Comparison of ENCODE assay signal across 8 mouse cellular contexts in the genomic region with DNA sequence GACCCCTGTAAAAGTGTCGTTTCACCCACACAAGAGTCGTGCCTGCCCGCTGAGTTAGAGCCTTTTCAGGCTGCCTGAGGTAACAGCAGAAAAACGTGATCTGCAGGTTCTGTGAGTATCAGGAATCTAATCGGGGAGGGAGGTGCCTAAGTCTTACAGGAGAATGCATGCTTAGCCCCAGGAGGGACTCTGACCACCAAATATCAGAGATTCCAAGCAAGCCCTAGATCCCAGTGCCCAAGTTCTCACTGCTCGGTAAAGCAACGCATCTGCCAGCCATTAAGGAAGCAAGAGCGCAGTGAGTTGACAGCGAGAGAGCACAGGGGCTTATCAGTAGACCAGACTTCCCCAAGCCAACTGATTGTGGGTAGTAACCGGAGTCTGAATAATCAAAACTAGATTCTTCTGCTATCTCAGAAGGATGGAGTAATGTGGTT. TPM values are rescaled to one million over a fixed set of nuclear protein-coding genes. Genes with fewer than 3 reads are reported as not detected.
DNase-seq lines count a peak whose midpoint lies in the region; ATAC-seq lines count a peak whose summit lies in the region.

No protein-coding gene starts in this region.

- no peak for ATAC-seq in forebrain, embryonic 14.5 days
- ATAC-seq in intestine, embryonic 15.5 days, result peak; percentile 55
- 0 out of 2 replicates have a peak, but pooled peaks have one; percentile 0 for ATAC-seq in neural tube, embryonic 14.5 days (ENCODE audit: low read depth)

- no peaks in the 10 kb centered on the region for H3K9me3 ChIP-seq in forebrain, embryonic 14.5 days (replicated peaks; ENCODE audit: control insufficient read depth, low read length)
- no peaks in the 10 kb centered on the region for H3K9me3 ChIP-seq in intestine, embryonic 15.5 days
- no peaks in the 10 kb centered on the region for H3K9me3 ChIP-seq in neural tube, embryonic 14.5 days (ENCODE audit: control insufficient read depth, low read length)

- peak overlapping the region; percentile 51 for H3K9ac ChIP-seq in forebrain, embryonic 14.5 days (ENCODE audit: low read length)
- H3K9ac ChIP-seq in intestine, embryonic 15.5 days, result peak overlapping the region; percentile 38
- no peak overlapping the region for H3K9ac ChIP-seq in neural tube, embryonic 14.5 days (replicated peaks; ENCODE audit: low read depth, low read length)

- peak overlapping the region; percentile 93 for H3K4me3 ChIP-seq in forebrain, embryonic 14.5 days (ENCODE audit: low read depth, low read length)
- H3K4me3 ChIP-seq in intestine, embryonic 15.5 days (replicated peaks), result peak overlapping the region; percentile 96
- H3K4me3 ChIP-seq in neural tube, embryonic 14.5 days (ENCODE audit: low read depth, low read length), result peak overlapping the region; percentile 94; the same call in 1 of the 2 replicates

- peak overlapping the region; percentile 60 for H3K4me2 ChIP-seq in forebrain, embryonic 14.5 days (ENCODE audit: low read length)
- H3K4me2 ChIP-seq in intestine, embryonic 15.5 days (replicated peaks), result peak overlapping the region; percentile 70
- peak overlapping the region; percentile 65 for H3K4me2 ChIP-seq in neural tube, embryonic 14.5 days (ENCODE audit: low read depth, low read length)

- H3K4me1 ChIP-seq in forebrain, embryonic 14.5 days (ENCODE audit: control insufficient read depth, insufficient read depth, low read length), result peaks cover 6% of the 10 kb centered on the region
- peaks cover 6% of the 10 kb centered on the region; the same call in 1 of the 2 replicates for H3K4me1 ChIP-seq in intestine, embryonic 15.5 days (replicated peaks)
- H3K4me1 ChIP-seq in neural tube, embryonic 14.5 days (ENCODE audit: control insufficient read depth, insufficient read depth, low read length), result peaks cover 8% of the 10 kb centered on the region; the same call in 1 of the 2 replicates

- H3K36me3 ChIP-seq in forebrain, embryonic 14.5 days (ENCODE audit: control insufficient read depth, insufficient read depth, low read length), result no peaks in the 10 kb centered on the region
- H3K36me3 ChIP-seq in intestine, embryonic 15.5 days, result no peaks in the 10 kb centered on the region
- no peaks in the 10 kb centered on the region for H3K36me3 ChIP-seq in neural tube, embryonic 14.5 days (ENCODE audit: control insufficient read depth, insufficient read depth, low read length)

- peak; percentile 95 for DNase-seq in 416B (ENCODE audit: low read depth)
- peak; percentile 70 for DNase-seq in Muller cell, postnatal 12 days (ENCODE audit: inconsistent ontology term)
- DNase-seq in forebrain, embryonic 14.5 days (ENCODE audit: low spot score), result no peak
- DNase-seq in lung, adult 18-20 months, result peak; percentile 28 to 58
- no peak for DNase-seq in left cerebral cortex, adult 9 months (ENCODE audit: low spot score in 2 of 2)
- no peak for DNase-seq in right cerebral cortex, adult 18-20 months

- WGBS in forebrain, embryonic 14.5 days, result 17% methylated on average over 10 of the region's 10 CpGs
- WGBS in intestine, embryonic 15.5 days, result 6% methylated on average over 10 of the region's 10 CpGs
- 19% methylated on average over 10 of the region's 10 CpGs for WGBS in neural tube, embryonic 14.5 days

- H3K27ac ChIP-seq in forebrain, embryonic 14.5 days (ENCODE audit: low read depth, low read length), result no peak overlapping the region
- peak overlapping the region; percentile 77 for H3K27ac ChIP-seq in intestine, embryonic 15.5 days
- H3K27ac ChIP-seq in neural tube, embryonic 14.5 days (ENCODE audit: low read depth, low read length), result no peak overlapping the region

- no peaks in the 10 kb centered on the region for H3K27me3 ChIP-seq in forebrain, embryonic 14.5 days (replicated peaks; ENCODE audit: control insufficient read depth, insufficient read depth, low read length)
- no peaks in the 10 kb centered on the region for H3K27me3 ChIP-seq in intestine, embryonic 15.5 days (replicated peaks)
- H3K27me3 ChIP-seq in neural tube, embryonic 14.5 days (ENCODE audit: control insufficient read depth, insufficient read depth, low read length), result no peaks in the 10 kb centered on the region

RNA-seq across cellular contexts. Expression of gene Tbc1d15, which starts 1.1 kb away (rescaled TPM):
- 51.0 and 55.5 TPM in 2 replicates for polyA plus RNA-seq in forebrain, embryonic 14.5 days (2014; fragmentation: Nextera tagmentation; extraction: Ambion mirVana)
- polyA plus RNA-seq in intestine, embryonic 15.5 days (2015; fragmentation: Nextera tagmentation; extraction: Ambion mirVana), result 57.7 and 66.6 TPM in 2 replicates
- 32.3 and 38.0 TPM in 2 replicates for polyA plus RNA-seq in neural tube, embryonic 14.5 days (2014; fragmentation: Nextera tagmentation; extraction: Ambion mirVana)

Comparison
In these comparisons a context has a peak if more than half of its experiments do, and no peak if none do; other contexts are left out.
1. DNase-seq: peak in 416B (single experiment), Muller cell, postnatal 12 days (single experiment) and lung, adult 18-20 months (2 of 2); none in forebrain, embryonic 14.5 days (single experiment), left cerebral cortex, adult 9 months (0 of 2) and right cerebral cortex, adult 18-20 months (single experiment).
2. Peak in every context shown above with its lines, with median percentiles within 50 percentile points of each other: H3K4me2 ChIP-seq and H3K4me3 ChIP-seq.